Mouse (Mus musculus): ENCODE measurements around the gene Prelp.

DNA sequence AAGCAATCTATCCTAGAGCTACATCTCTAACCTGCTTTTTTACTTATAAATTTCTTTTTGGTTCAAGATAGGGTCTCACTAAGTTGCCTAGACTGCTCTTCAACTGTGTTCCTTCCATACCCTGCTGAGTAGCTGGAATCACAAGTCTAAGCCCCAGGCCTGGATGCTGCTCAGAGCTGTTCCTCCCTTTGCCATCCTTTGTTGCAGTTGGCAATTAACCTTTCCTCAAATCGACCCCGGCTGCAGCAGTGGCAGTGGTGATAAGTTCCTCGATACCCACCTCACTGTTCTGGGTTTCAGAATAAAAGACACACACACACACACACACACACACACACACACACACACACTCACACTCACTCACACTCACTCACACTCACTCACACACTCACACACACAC lies 4.0 kb upstream of the Prelp start:
- TF ChIP-seq CTCF (IDR thresholded peaks at IDR 0.05; ENCODE audit: borderline replicate concordance, extremely low read depth, insufficient read depth, insufficient read length), result no peak
- TF ChIP-seq POLR2A (IDR thresholded peaks at IDR 0.05; ENCODE audit: borderline replicate concordance, extremely low read depth, insufficient read depth, insufficient read length, poor library complexity, severe bottlenecking), result no peak

All from brain, embryonic 14.5 days (tissue).